Mouse (Mus musculus): Measurements from ENCODE around the gene Rorb. TPM values are rescaled to one million over a fixed set of nuclear protein-coding genes. Genes with fewer than 3 reads are reported as not detected.

The Rorb gene
- polyA plus RNA-seq, 1 experiment from 2014 or later, result 13.7 TPM

- Histone ChIP-seq H3K9ac (no peak overlapping the region), H3K27me3 (ENCODE audit: control insufficient read depth, insufficient read depth, low read length) (no peaks in the 10 kb centered on the region), H3K36me3 (replicated peaks; ENCODE audit: control insufficient read depth, insufficient read depth) (no peaks in the 10 kb centered on the region), H3K4me2 (replicated peaks) (no peak overlapping the region; the same call in 1 of the 2 replicates), H3K4me1 (replicated peaks; ENCODE audit: control insufficient read depth, insufficient read depth, low read length) (no peaks in the 10 kb centered on the region), H3K27ac (no peak overlapping the region), H3K4me3 (replicated peaks; ENCODE audit: low read length) (no peak overlapping the region), H3K9me3 (ENCODE audit: control insufficient read depth, low read length) (no peaks in the 10 kb centered on the region)
- WGBS, result 65% methylated on average over 6 of the region's 6 CpGs
- DNase-seq (ENCODE audit: low spot score) (no peak), ATAC-seq (ENCODE audit: low FRiP score) (0 out of 2 replicates have a peak, but pooled peaks have one; percentile 26)
Observed at GRCm38 (mm10) chr19:18902694-18903067, 208.3 kb downstream of the Rorb start.

GRCm38 (mm10) chr19:18902041-18902693 lies 208.8 kb downstream of the Rorb start:
- Histone ChIP-seq H3K4me2 (replicated peaks) (no peak overlapping the region; the same call in 1 of the 2 replicates), H3K27ac (no peak overlapping the region), H3K27me3 (ENCODE audit: control insufficient read depth, insufficient read depth, low read length) (no peaks in the 10 kb centered on the region), H3K36me3 (replicated peaks; ENCODE audit: control insufficient read depth, insufficient read depth) (no peaks in the 10 kb centered on the region), H3K4me1 (replicated peaks; ENCODE audit: control insufficient read depth, insufficient read depth, low read length) (no peaks in the 10 kb centered on the region), H3K9ac (no peak overlapping the region), H3K4me3 (replicated peaks; ENCODE audit: low read length) (no peak overlapping the region), H3K9me3 (ENCODE audit: control insufficient read depth, low read length) (no peaks in the 10 kb centered on the region)
- WGBS, result 55% methylated on average over 15 of the region's 15 CpGs
- ATAC-seq (ENCODE audit: low FRiP score), result peak; percentile 46; the same call in 1 of the 2 replicates
- DNase-seq (ENCODE audit: low spot score), result peak; percentile 47

DNA sequence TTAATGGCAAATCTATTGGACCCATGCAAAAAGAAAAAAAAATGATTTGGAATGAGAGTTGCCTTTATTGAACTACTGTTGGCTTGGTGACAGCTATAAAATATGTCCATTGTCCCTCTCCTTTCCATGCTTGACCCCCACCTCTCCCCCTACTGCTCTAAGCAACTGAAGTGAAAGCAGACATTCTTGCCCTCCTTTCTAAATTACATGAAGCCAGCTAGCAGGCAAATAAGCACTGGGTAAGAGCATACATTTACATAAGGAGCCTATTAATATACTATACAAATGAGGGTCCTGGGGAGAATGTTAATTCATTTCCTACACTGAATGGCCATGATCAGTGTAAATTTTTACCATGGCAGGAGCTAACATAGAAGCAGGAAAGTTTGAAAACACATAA lies 212.8 kb downstream of the Rorb start:
- Histone ChIP-seq H3K9me3 (ENCODE audit: control insufficient read depth, low read length) (no peaks in the 10 kb centered on the region), H3K4me2 (replicated peaks) (no peak overlapping the region), H3K27me3 (ENCODE audit: control insufficient read depth, insufficient read depth, low read length) (no peaks in the 10 kb centered on the region), H3K9ac (no peak overlapping the region), H3K4me1 (replicated peaks; ENCODE audit: control insufficient read depth, insufficient read depth, low read length) (no peaks in the 10 kb centered on the region), H3K27ac (no peak overlapping the region), H3K36me3 (replicated peaks; ENCODE audit: control insufficient read depth, insufficient read depth) (no peaks in the 10 kb centered on the region), H3K4me3 (replicated peaks; ENCODE audit: low read length) (no peak overlapping the region)
- no peak for DNase-seq (ENCODE audit: low spot score)
- ATAC-seq (ENCODE audit: low FRiP score), result peak; percentile 14; the same call in 1 of the 2 replicates

GRCm38 (mm10) chr19:18890216-18890615 lies 220.8 kb downstream of the Rorb start:
- DNase-seq (ENCODE audit: low spot score) (no peak), ATAC-seq (ENCODE audit: low FRiP score) (no peak)
- peak overlapping the region; percentile 70 for H3K27ac ChIP-seq
- WGBS, result 74% methylated on average over 4 of the region's 4 CpGs
- H3K27me3 ChIP-seq (ENCODE audit: control insufficient read depth, insufficient read depth, low read length), result no peaks in the 10 kb centered on the region
- no peak overlapping the region for H3K4me3 ChIP-seq (replicated peaks; ENCODE audit: low read length)
- H3K4me2 ChIP-seq (replicated peaks), result no peak overlapping the region
- H3K9ac ChIP-seq, result no peak overlapping the region
- no peaks in the 10 kb centered on the region for H3K36me3 ChIP-seq (replicated peaks; ENCODE audit: control insufficient read depth, insufficient read depth)
- peaks cover 11% of the 10 kb centered on the region; the same call in 1 of the 2 replicates for H3K4me1 ChIP-seq (replicated peaks; ENCODE audit: control insufficient read depth, insufficient read depth, low read length)
- H3K9me3 ChIP-seq (ENCODE audit: control insufficient read depth, low read length), result no peaks in the 10 kb centered on the region

DNA sequence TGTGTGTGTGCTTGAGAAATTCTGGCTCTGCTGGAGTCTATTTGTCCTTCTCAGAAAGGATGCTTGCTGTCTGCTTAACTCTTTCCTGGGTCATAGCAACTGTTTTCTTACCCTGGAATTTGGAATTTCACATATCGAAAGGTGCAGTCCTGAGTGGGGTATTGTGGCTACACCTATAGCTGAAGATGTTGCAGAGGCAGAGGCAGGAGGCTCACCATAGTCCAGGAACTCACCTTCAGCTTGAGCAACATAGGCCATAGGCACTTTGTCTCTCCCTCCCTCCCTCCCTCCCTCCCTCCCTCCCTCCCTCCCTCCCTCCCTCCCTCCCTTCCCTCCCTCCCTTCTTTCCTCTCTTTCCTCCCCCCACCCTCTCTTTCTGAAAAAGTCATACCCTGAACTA lies 221.4 kb downstream of the Rorb start:
- no peak for DNase-seq (ENCODE audit: low spot score)
- WGBS, result 47% methylated on average over 1 of the region's 1 CpGs
- Histone ChIP-seq H3K27ac (peak overlapping the region; percentile 76), H3K36me3 (replicated peaks; ENCODE audit: control insufficient read depth, insufficient read depth) (no peaks in the 10 kb centered on the region), H3K27me3 (ENCODE audit: control insufficient read depth, insufficient read depth, low read length) (no peaks in the 10 kb centered on the region), H3K9ac (peak overlapping the region; percentile 61), H3K4me2 (replicated peaks) (peak overlapping the region; percentile 66), H3K9me3 (ENCODE audit: control insufficient read depth, low read length) (no peaks in the 10 kb centered on the region), H3K4me1 (replicated peaks; ENCODE audit: control insufficient read depth, insufficient read depth, low read length) (peaks cover 11% of the 10 kb centered on the region; the same call in 1 of the 2 replicates), H3K4me3 (replicated peaks; ENCODE audit: low read length) (peak overlapping the region; percentile 32)
- ATAC-seq (ENCODE audit: low FRiP score), result peak; percentile 49; the same call in 1 of the 2 replicates

GRCm38 (mm10) chr19:18889117-18889627 lies 221.8 kb downstream of the Rorb start:
- 3% methylated on average over 11 of the region's 11 CpGs for WGBS
- no peaks in the 10 kb centered on the region for H3K9me3 ChIP-seq (ENCODE audit: control insufficient read depth, low read length)
- H3K4me3 ChIP-seq (replicated peaks; ENCODE audit: low read length), result peak overlapping the region; percentile 32
- no peaks in the 10 kb centered on the region for H3K36me3 ChIP-seq (replicated peaks; ENCODE audit: control insufficient read depth, insufficient read depth)
- peak overlapping the region; percentile 61 for H3K9ac ChIP-seq
- no peaks in the 10 kb centered on the region for H3K27me3 ChIP-seq (ENCODE audit: control insufficient read depth, insufficient read depth, low read length)
- peak overlapping the region; percentile 66 for H3K4me2 ChIP-seq (replicated peaks)
- peaks cover 11% of the 10 kb centered on the region; the same call in 1 of the 2 replicates for H3K4me1 ChIP-seq (replicated peaks; ENCODE audit: control insufficient read depth, insufficient read depth, low read length)
- DNase-seq (ENCODE audit: low spot score) (peak; percentile 61), ATAC-seq (ENCODE audit: low FRiP score) (peak; percentile 80)
- peak overlapping the region; percentile 76 for H3K27ac ChIP-seq

- H3K27ac ChIP-seq, result peak overlapping the region; percentile 76
- 8% methylated on average over 13 of the region's 13 CpGs for WGBS
- H3K9ac ChIP-seq, result peak overlapping the region; percentile 61
- H3K9me3 ChIP-seq (ENCODE audit: control insufficient read depth, low read length), result no peaks in the 10 kb centered on the region
- H3K4me2 ChIP-seq (replicated peaks), result peak overlapping the region; percentile 66
- H3K36me3 ChIP-seq (replicated peaks; ENCODE audit: control insufficient read depth, insufficient read depth), result no peaks in the 10 kb centered on the region
- peak overlapping the region; percentile 32 for H3K4me3 ChIP-seq (replicated peaks; ENCODE audit: low read length)
- peaks cover 11% of the 10 kb centered on the region; the same call in 1 of the 2 replicates for H3K4me1 ChIP-seq (replicated peaks; ENCODE audit: control insufficient read depth, insufficient read depth, low read length)
- H3K27me3 ChIP-seq (ENCODE audit: control insufficient read depth, insufficient read depth, low read length), result no peaks in the 10 kb centered on the region
- peak; percentile 79 for ATAC-seq (ENCODE audit: low FRiP score)
- DNase-seq (ENCODE audit: low spot score), result peak; percentile 63
Observed at GRCm38 (mm10) chr19:18888491-18889116, 222.4 kb downstream of the Rorb start.

DNA sequence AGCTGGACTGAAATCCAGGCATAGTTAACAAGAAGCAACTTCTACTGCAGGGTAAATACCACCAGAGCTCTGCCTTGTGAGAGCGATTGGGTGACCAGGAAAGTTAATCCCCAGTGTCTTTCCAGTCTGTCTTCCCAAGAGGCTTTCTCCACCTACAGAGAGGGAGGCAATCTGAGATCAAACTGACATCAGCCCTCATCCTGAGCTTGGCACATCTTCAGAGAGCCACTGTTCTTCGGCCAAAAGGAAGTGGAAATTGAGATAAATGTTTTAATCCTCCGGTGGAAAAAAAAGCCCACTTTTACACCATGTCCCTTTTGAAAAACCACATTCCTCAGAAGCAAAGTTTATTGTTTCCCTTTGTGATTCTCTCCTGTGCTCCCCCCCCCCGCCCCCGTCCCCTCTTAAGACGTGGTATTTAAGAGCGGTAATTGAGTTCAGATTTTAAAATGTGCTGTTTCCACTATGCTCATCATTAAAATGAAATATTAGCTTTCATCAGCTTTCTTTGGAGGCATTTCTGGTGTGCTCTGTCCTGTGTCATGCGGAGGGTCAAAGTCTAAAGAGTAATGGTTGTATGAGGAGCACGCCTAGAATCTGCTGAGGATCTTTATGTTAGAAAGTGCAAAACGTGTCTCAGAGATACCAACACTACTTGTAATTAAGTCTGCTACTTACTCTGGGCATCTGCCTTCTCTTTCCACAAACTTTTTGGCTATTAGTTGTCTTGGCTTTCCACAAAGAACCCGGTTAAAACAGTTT lies 223.2 kb downstream of the Rorb start:
- Histone ChIP-seq H3K27me3 (ENCODE audit: control insufficient read depth, insufficient read depth, low read length) (no peaks in the 10 kb centered on the region), H3K36me3 (replicated peaks; ENCODE audit: control insufficient read depth, insufficient read depth) (no peaks in the 10 kb centered on the region), H3K9me3 (ENCODE audit: control insufficient read depth, low read length) (no peaks in the 10 kb centered on the region), H3K9ac (no peak overlapping the region), H3K4me1 (replicated peaks; ENCODE audit: control insufficient read depth, insufficient read depth, low read length) (peaks cover 11% of the 10 kb centered on the region; the same call in 1 of the 2 replicates), H3K4me3 (replicated peaks; ENCODE audit: low read length) (no peak overlapping the region), H3K4me2 (replicated peaks) (peak overlapping the region; percentile 66; the same call in 1 of the 2 replicates), H3K27ac (peak overlapping the region; percentile 62)
- no peak for DNase-seq (ENCODE audit: low spot score)
- ATAC-seq (ENCODE audit: low FRiP score), result no peak
- whole genome bisulfite sequencing, result 42% methylated on average over 11 of the region's 11 CpGs

GRCm38 (mm10) chr19:18881162-18881561 lies 229.8 kb downstream of the Rorb start:
- H3K9me3 ChIP-seq (ENCODE audit: control insufficient read depth, low read length), result no peaks in the 10 kb centered on the region
- no peak overlapping the region for H3K4me2 ChIP-seq (replicated peaks)
- H3K4me1 ChIP-seq (replicated peaks; ENCODE audit: control insufficient read depth, insufficient read depth, low read length), result no peaks in the 10 kb centered on the region
- WGBS, result 34% methylated on average over 5 of the region's 5 CpGs
- no peaks in the 10 kb centered on the region for H3K27me3 ChIP-seq (ENCODE audit: control insufficient read depth, insufficient read depth, low read length)
- H3K9ac ChIP-seq, result no peak overlapping the region
- DNase-seq (ENCODE audit: low spot score) (no peak), ATAC-seq (ENCODE audit: low FRiP score) (no peak)
- H3K36me3 ChIP-seq (replicated peaks; ENCODE audit: control insufficient read depth, insufficient read depth), result no peaks in the 10 kb centered on the region
- no peak overlapping the region for H3K27ac ChIP-seq
- H3K4me3 ChIP-seq (replicated peaks; ENCODE audit: low read length), result no peak overlapping the region
